Mouse (Mus musculus) macrophage (primary cell): Measurements from ENCODE around the gene Lbp. TPM values are rescaled to one million over a fixed set of nuclear protein-coding genes. Genes with fewer than 3 reads are reported as not detected.
A peak's percentile ranks its signal among the peaks of the same experiment; 100 is the strongest.

ENCODE experiments used
- H3K27ac ChIP-seq: fragments of 350-480 bp; formaldehyde crosslinking; 2 replicates; pipeline ENCODE4 v1.9.0; 2021
- H3K36me3 ChIP-seq: fragments of 350-480 bp; formaldehyde crosslinking; 2 replicates; pipeline ENCODE4 v1.9.0; 2021; ENCODE audit errors: inconsistent target
- H3K4me3 ChIP-seq: fragments of 350-480 bp; formaldehyde crosslinking; 2 replicates; pipeline ENCODE4 v1.9.0; 2021; ENCODE audit errors: inconsistent target
- H3K79me2 ChIP-seq: fragments of 350-480 bp; formaldehyde crosslinking; 2 replicates; pipeline ENCODE4 v1.9.0; 2021; ENCODE audit errors: inconsistent target
- WGBS: methylation state at CpG from one replicate; pipeline ENCODE4 v1.1.7; 2026; ENCODE audit warnings: inconsistent platforms; ENCODE audit not compliant: missing documents; 5-methylcytosine and 5-hydroxymethylcytosine counted together
- polyA plus RNA-seq: library from polyadenylated mRNA; stranded (reverse); fragments of 250-400 nt; gene quantifications from 3 replicates; pipeline ENCODE4 v1.2.4, GENCODE M21; 2018; ENCODE audit warnings: inconsistent platforms

Gene Lbp
- polyA plus RNA-seq, 1 experiment from 2014 or later, result 3.7 TPM

- Histone ChIP-seq H3K79me2 (no peaks in the 10 kb centered on the region), H3K4me3 (no peak overlapping the region), H3K36me3 (no peaks in the 10 kb centered on the region), H3K27ac (no peak overlapping the region)
- 77% methylated on average over 13 of the region's 13 CpGs for WGBS
These were observed 28.1 kb downstream of the Lbp start for GRCm38 (mm10) chr2:158334356-158334755.

GRCm38 (mm10) chr2:158337698-158338097 lies 31.4 kb downstream of the Lbp start:
- Histone ChIP-seq H3K27ac (no peak overlapping the region), H3K4me3 (no peak overlapping the region), H3K79me2 (no peaks in the 10 kb centered on the region), H3K36me3 (no peaks in the 10 kb centered on the region)
- 92% methylated on average over 10 of the region's 10 CpGs for WGBS

GRCm38 (mm10) chr2:158339948-158340564 lies 33.8 kb downstream of the Lbp start:
- WGBS, result 38% methylated on average over 11 of the region's 11 CpGs
- Histone ChIP-seq H3K36me3 (no peaks in the 10 kb centered on the region), H3K4me3 (no peak overlapping the region), H3K27ac (no peak overlapping the region), H3K79me2 (no peaks in the 10 kb centered on the region)

- 68% methylated on average over 2 of the region's 2 CpGs for WGBS
- H3K27ac ChIP-seq, result no peak overlapping the region
- no peaks in the 10 kb centered on the region for H3K36me3 ChIP-seq
- no peaks in the 10 kb centered on the region for H3K79me2 ChIP-seq
- no peak overlapping the region for H3K4me3 ChIP-seq
These were observed 35.0 kb downstream of the Lbp start for GRCm38 (mm10) chr2:158341324-158341723.

DNA sequence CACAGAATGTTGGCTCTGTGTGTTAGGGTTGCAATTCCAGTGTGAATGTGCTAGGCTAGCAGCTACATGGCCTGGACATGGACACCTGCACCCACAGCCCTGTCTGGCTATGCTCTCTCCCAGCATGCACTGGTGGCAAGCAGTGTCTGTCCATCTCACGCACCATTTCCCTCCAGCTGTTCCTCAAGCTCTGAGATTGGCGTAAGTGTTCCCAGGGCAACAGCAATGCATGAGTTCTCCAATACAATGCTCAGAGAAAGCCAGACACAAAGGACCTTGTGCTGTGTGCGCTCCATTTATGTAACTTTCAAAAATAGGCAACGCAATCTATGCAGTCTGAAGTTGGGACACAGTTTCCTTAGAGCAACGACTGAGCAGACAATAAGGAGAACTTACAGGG lies 37.2 kb downstream of the Lbp start:
- Histone ChIP-seq H3K27ac (no peak overlapping the region), H3K4me3 (no peak overlapping the region), H3K36me3 (no peaks in the 10 kb centered on the region), H3K79me2 (no peaks in the 10 kb centered on the region)
- 74% methylated on average over 5 of the region's 5 CpGs for WGBS

GRCm38 (mm10) chr2:158346467-158346866 lies 40.2 kb downstream of the Lbp start:
- 59% methylated on average over 6 of the region's 6 CpGs for WGBS
- Histone ChIP-seq H3K79me2 (no peaks in the 10 kb centered on the region), H3K36me3 (no peaks in the 10 kb centered on the region), H3K27ac (no peak overlapping the region), H3K4me3 (no peak overlapping the region)

DNA sequence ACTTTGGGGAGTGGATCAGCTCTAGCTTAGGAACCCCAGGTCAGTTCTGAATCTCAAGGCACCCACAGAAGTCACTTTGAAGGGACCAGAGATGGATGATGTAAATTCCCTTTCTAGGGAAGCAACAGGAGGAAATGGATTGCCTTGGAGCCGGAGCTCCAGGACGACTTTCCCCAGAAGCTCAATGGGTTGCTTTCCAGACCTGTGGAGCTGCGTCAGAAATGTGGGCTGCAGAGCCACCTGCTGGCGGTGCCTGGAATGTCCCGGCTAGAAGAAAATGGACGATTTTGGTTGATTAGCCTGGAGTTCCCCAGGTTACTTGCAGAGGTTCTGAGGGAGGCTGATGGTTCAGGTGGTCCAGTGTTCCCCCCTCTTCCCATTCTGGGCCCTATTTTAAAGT lies 41.6 kb downstream of the Lbp start:
- Histone ChIP-seq H3K36me3 (no peaks in the 10 kb centered on the region), H3K4me3 (no peak overlapping the region), H3K27ac (no peak overlapping the region), H3K79me2 (no peaks in the 10 kb centered on the region)
- 0% methylated on average over 6 of the region's 6 CpGs for WGBS

- 78% methylated on average over 2 of the region's 3 CpGs for WGBS
- Histone ChIP-seq H3K4me3 (no peak overlapping the region), H3K79me2 (no peaks in the 10 kb centered on the region), H3K36me3 (peaks cover 22% of the 10 kb centered on the region), H3K27ac (no peak overlapping the region)
These were observed 46.7 kb downstream of the Lbp start for GRCm38 (mm10) chr2:158352801-158353520.

GRCm38 (mm10) chr2:158354348-158355114 lies 48.2 kb downstream of the Lbp start:
- Histone ChIP-seq H3K36me3 (peaks cover 36% of the 10 kb centered on the region), H3K79me2 (peaks cover 11% of the 10 kb centered on the region), H3K27ac (no peak overlapping the region), H3K4me3 (no peak overlapping the region)
- 88% methylated on average over 7 of the region's 7 CpGs for WGBS

DNA sequence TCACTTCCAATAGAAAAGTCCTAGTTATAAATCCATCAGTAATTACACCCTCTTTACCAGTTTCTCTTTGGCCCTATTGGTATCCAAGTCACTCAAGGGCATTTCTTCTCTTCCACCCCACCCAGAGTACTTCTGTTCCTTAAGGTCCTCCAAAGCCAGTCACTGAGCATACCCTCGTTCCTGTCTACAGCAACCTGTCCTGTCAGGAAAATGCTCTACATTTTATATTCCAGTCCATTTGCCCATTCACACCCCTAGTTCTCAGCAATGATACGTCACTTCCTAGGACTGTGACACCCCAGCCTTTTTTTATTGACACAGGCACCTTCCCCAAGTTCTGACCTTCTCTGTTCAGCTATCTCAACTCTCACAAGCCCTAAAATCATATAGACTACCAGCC lies 48.9 kb downstream of the Lbp start:
- WGBS, result 95% methylated on average over 2 of the region's 2 CpGs
- no peak overlapping the region for H3K4me3 ChIP-seq
- peaks cover 18% of the 10 kb centered on the region for H3K79me2 ChIP-seq
- no peak overlapping the region for H3K27ac ChIP-seq
- H3K36me3 ChIP-seq, result peaks cover 36% of the 10 kb centered on the region

DNA sequence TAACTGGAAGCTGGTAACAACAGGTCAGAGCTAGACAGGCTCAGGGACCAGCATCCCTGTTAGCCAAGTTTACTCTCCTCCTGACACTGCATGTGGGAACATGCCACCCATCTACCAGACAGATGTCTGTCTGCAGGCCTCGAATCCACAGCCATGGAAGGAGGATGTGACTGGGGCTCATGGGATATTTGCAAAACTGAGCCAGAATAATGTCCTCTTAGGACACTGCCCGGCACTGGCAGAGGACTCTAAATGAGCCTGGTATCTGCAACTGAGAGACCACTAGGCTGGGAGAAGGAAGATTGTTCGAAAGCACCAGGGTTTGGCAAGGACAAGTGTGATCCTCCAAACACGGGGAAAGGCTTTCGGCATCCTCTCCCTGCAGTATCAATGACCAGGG lies 49.8 kb downstream of the Lbp start:
- peaks cover 36% of the 10 kb centered on the region for H3K36me3 ChIP-seq
- no peak overlapping the region for H3K4me3 ChIP-seq
- no peak overlapping the region for H3K27ac ChIP-seq
- WGBS, result 96% methylated on average over 5 of the region's 5 CpGs
- H3K79me2 ChIP-seq, result peaks cover 27% of the 10 kb centered on the region

GRCm38 (mm10) chr2:158359757-158360620 lies 53.7 kb downstream of the Lbp start:
- peaks cover 29% of the 10 kb centered on the region for H3K79me2 ChIP-seq
- H3K4me3 ChIP-seq, result peak overlapping the region; percentile 74
- 80% methylated on average over 12 of the region's 12 CpGs for WGBS
- peaks cover 36% of the 10 kb centered on the region for H3K36me3 ChIP-seq
- H3K27ac ChIP-seq, result peak overlapping the region; percentile 51; the same call in 1 of the 2 replicates

- Histone ChIP-seq H3K27ac (peak overlapping the region; percentile 51), H3K79me2 (peaks cover 29% of the 10 kb centered on the region), H3K4me3 (peak overlapping the region; percentile 74), H3K36me3 (peaks cover 33% of the 10 kb centered on the region)
- under 1% methylated on average over 41 of the region's 41 CpGs for WGBS
These were observed 54.8 kb downstream of the Lbp start for GRCm38 (mm10) chr2:158360873-158361677.
